Mouse (Mus musculus) heart, embryonic 15.5 days (tissue): ENCODE measurements at regions not wholly inside any gene's neighbourhood (a gene's known extent, or its start where the extent isn't known, plus 50 kb on each side); places are given as distances from the start of the nearest gene placed in this dataset.

Source experiments
- ATAC-seq: fragments of 200-750 bp; cut with Nextera tagmentation; replicated peaks from 2 replicates; pipeline ENCODE4 v1.8.0; 2017; ENCODE audit warnings: low read depth, moderate TSS enrichment; ENCODE audit not compliant: insufficient number of reproducible peaks, insufficient read depth, low FRiP score
- H3K27ac ChIP-seq: fragments of 300-500 bp; sonication (generic); 2 replicates; pipeline ENCODE4 v1.5.1; 2015; ENCODE audit warnings: mild to moderate bottlenecking, inconsistent platforms
- H3K27me3 ChIP-seq: fragments of 300-500 bp; sonication (generic); 2 replicates; pipeline ENCODE4 v1.6.1; 2015; ENCODE audit warnings: inconsistent platforms
- H3K36me3 ChIP-seq: fragments of 300-500 bp; sonication (generic); 2 replicates; pipeline ENCODE4 v1.6.1; 2015; ENCODE audit warnings: mild to moderate bottlenecking, inconsistent platforms
- H3K4me1 ChIP-seq: fragments of 300-500 bp; sonication (generic); replicated peaks from 2 replicates; pipeline ENCODE4 v1.6.1; 2015; ENCODE audit warnings: inconsistent platforms
- H3K4me2 ChIP-seq: fragments of 300-500 bp; sonication (generic); 2 replicates; pipeline ENCODE4 v1.6.1; 2015; ENCODE audit warnings: inconsistent platforms, mild to moderate bottlenecking, moderate library complexity
- H3K4me3 ChIP-seq: fragments of 300-500 bp; sonication (generic); 2 replicates; pipeline ENCODE4 v1.5.1; 2015; ENCODE audit warnings: mild to moderate bottlenecking, inconsistent platforms
- H3K9ac ChIP-seq: fragments of 300-500 bp; sonication (generic); 2 replicates; pipeline ENCODE4 v1.6.1; 2015; ENCODE audit warnings: mild to moderate bottlenecking, inconsistent platforms
- H3K9me3 ChIP-seq: fragments of 300-500 bp; sonication (generic); replicated peaks from 2 replicates; pipeline ENCODE4 v1.6.1; 2016; ENCODE audit warnings: inconsistent platforms
- WGBS: fragments of 180-500 bp; shearing (Covaris S2); methylation state at CpG from one replicate; pipeline ENCODE4 v1.1.7; 2015; ENCODE audit warnings: mixed read lengths; 5-methylcytosine and 5-hydroxymethylcytosine counted together

- Histone ChIP-seq H3K4me2 (no peak overlapping the region), H3K4me3 (no peak overlapping the region), H3K9ac (no peak overlapping the region), H3K27ac (no peak overlapping the region), H3K36me3 (no peaks in the 10 kb centered on the region), H3K4me1 (no peaks in the 10 kb centered on the region), H3K27me3 (no peaks in the 10 kb centered on the region), H3K9me3 (no peaks in the 10 kb centered on the region)
- ATAC-seq, result no peak
- 62% methylated on average over 8 of the region's 8 CpGs for WGBS
These were observed 61.1 kb upstream of the Mpped2 start for GRCm38 (mm10) chr2:106631986-106632385.
